Mouse (Mus musculus) midbrain, embryonic 11.5 days (tissue): Measurements from ENCODE around the gene Map1a. TPM values are rescaled to one million over a fixed set of nuclear protein-coding genes. Genes with fewer than 3 reads are reported as not detected.

Source experiments
- ATAC-seq: fragments of 200-750 bp; cut with Nextera tagmentation; 2 replicates; pipeline ENCODE4 v1.8.0; 2017; ENCODE audit warnings: moderate TSS enrichment, moderate library complexity; ENCODE audit not compliant: low FRiP score
- DNase-seq: peaks from one replicate; pipeline ENCODE4 v3.0.0; 2015; ENCODE audit warnings: low spot score; ENCODE audit errors: missing footprints
- H3K27ac ChIP-seq: fragments of 300-500 bp; sonication (generic); 2 replicates; pipeline ENCODE4 v1.5.1; 2014; ENCODE audit warnings: low read depth, low read length
- H3K27me3 ChIP-seq: fragments of 300-500 bp; sonication (generic); 2 replicates; pipeline ENCODE4 v1.6.1; 2014; ENCODE audit warnings: mild to moderate bottlenecking, low read length, moderate library complexity, mixed read lengths; ENCODE audit not compliant: control insufficient read depth, insufficient read depth
- H3K36me3 ChIP-seq: fragments of 300-500 bp; sonication (generic); 2 replicates; pipeline ENCODE4 v1.6.1; 2014; ENCODE audit warnings: mild to moderate bottlenecking, low read length, moderate library complexity, mixed read lengths; ENCODE audit not compliant: control insufficient read depth, insufficient read depth
- H3K4me1 ChIP-seq: fragments of 300-500 bp; sonication (generic); 2 replicates; pipeline ENCODE4 v1.6.1; 2014; ENCODE audit warnings: low read length; ENCODE audit not compliant: control insufficient read depth, insufficient read depth
- H3K4me2 ChIP-seq: fragments of 300-500 bp; sonication (generic); 2 replicates; pipeline ENCODE4 v1.6.1; 2014; ENCODE audit warnings: mild to moderate bottlenecking, moderate library complexity
- H3K4me3 ChIP-seq: fragments of 300-500 bp; sonication (generic); 2 replicates; pipeline ENCODE4 v1.5.1; 2014; ENCODE audit warnings: low read depth, low read length
- H3K9ac ChIP-seq: fragments of 300-500 bp; sonication (generic); 2 replicates; pipeline ENCODE4 v1.6.1; 2014; ENCODE audit warnings: low read length
- H3K9me3 ChIP-seq: fragments of 300-500 bp; sonication (generic); 2 replicates; pipeline ENCODE4 v1.6.1; 2016; ENCODE audit warnings: low read length; ENCODE audit not compliant: control insufficient read depth
- WGBS: fragments of 180-500 bp; shearing (Covaris S2); extraction: QIAGEN DNeasy Blood & Tissue Kit; methylation state at CpG from one replicate; pipeline ENCODE4 v1.1.7; 2014; 5-methylcytosine and 5-hydroxymethylcytosine counted together
- polyA plus RNA-seq: library from polyadenylated mRNA; unstranded; fragments of >200 nt; fragmentation: Nextera tagmentation; extraction: Ambion mirVana; gene quantifications from 2 replicates; pipeline ENCODE4 v1.2.1, GENCODE M21; 2014

The Map1a gene
- 11.2 and 14.3 TPM in 2 replicates for polyA plus RNA-seq

GRCm38 (mm10) chr2:121288901-121289729, at the start of gene Map1a:
Map1a (plus strand) TSS chr2:121289600.
- peaks cover 21% of the 10 kb centered on the region for H3K4me1 ChIP-seq
- no peaks in the 10 kb centered on the region for H3K36me3 ChIP-seq
- peak within 1 kb of the TSS; percentile 85 for H3K4me2 ChIP-seq
- peak; percentile 98 for ATAC-seq
- WGBS, result under 1% methylated on average over 48 of the region's 48 CpGs
- peak within 1 kb of the TSS; percentile 63 for H3K9ac ChIP-seq
- H3K4me3 ChIP-seq, result peak within 1 kb of the TSS; percentile 63
- no peaks in the 10 kb centered on the region for H3K9me3 ChIP-seq
- peak; percentile 99 for DNase-seq
- H3K27me3 ChIP-seq, result no peaks in the 10 kb centered on the region
- H3K27ac ChIP-seq, result peak within 1 kb of the TSS; percentile 20; the same call in 1 of the 2 replicates

GRCm38 (mm10) chr2:121244099-121244498, 45.3 kb upstream of the Map1a start:
- H3K9ac ChIP-seq, result no peak overlapping the region
- WGBS, result 93% methylated on average over 5 of the region's 5 CpGs
- H3K9me3 ChIP-seq, result no peaks in the 10 kb centered on the region
- DNase-seq (no peak), ATAC-seq (no peak)
- H3K4me2 ChIP-seq, result no peak overlapping the region
- no peaks in the 10 kb centered on the region for H3K4me1 ChIP-seq
- H3K27me3 ChIP-seq, result no peaks in the 10 kb centered on the region
- H3K27ac ChIP-seq, result no peak overlapping the region
- H3K36me3 ChIP-seq, result peaks cover 30% of the 10 kb centered on the region; the same call in 1 of the 2 replicates
- H3K4me3 ChIP-seq, result no peak overlapping the region

GRCm38 (mm10) chr2:121249758-121250157, 39.6 kb upstream of the Map1a start:
- no peak overlapping the region for H3K27ac ChIP-seq
- no peak overlapping the region for H3K4me3 ChIP-seq
- H3K4me2 ChIP-seq, result no peak overlapping the region
- H3K36me3 ChIP-seq, result peaks cover 51% of the 10 kb centered on the region
- WGBS, result 85% methylated on average over 2 of the region's 2 CpGs
- no peaks in the 10 kb centered on the region for H3K27me3 ChIP-seq
- DNase-seq (no peak), ATAC-seq (no peak)
- no peaks in the 10 kb centered on the region for H3K9me3 ChIP-seq
- no peak overlapping the region for H3K9ac ChIP-seq
- no peaks in the 10 kb centered on the region for H3K4me1 ChIP-seq

GRCm38 (mm10) chr2:121268446-121268845, 21.0 kb upstream of the Map1a start:
- no peak for DNase-seq
- H3K27me3 ChIP-seq, result no peaks in the 10 kb centered on the region
- H3K9me3 ChIP-seq, result no peaks in the 10 kb centered on the region
- no peak overlapping the region for H3K4me3 ChIP-seq
- no peak overlapping the region for H3K9ac ChIP-seq
- H3K4me2 ChIP-seq, result no peak overlapping the region
- 87% methylated on average over 8 of the region's 8 CpGs for WGBS
- peaks cover 8% of the 10 kb centered on the region for H3K36me3 ChIP-seq
- no peak for ATAC-seq
- H3K27ac ChIP-seq, result no peak overlapping the region
- peaks cover 22% of the 10 kb centered on the region for H3K4me1 ChIP-seq

GRCm38 (mm10) chr2:121270521-121271235, 18.7 kb upstream of the Map1a start:
- Histone ChIP-seq H3K4me1 (peaks cover 22% of the 10 kb centered on the region), H3K27ac (peak overlapping the region; percentile 90), H3K9ac (peak overlapping the region; percentile 85), H3K27me3 (no peaks in the 10 kb centered on the region), H3K4me2 (peak overlapping the region; percentile 71), H3K36me3 (peaks cover 8% of the 10 kb centered on the region), H3K9me3 (no peaks in the 10 kb centered on the region), H3K4me3 (peak overlapping the region; percentile 88)
- ATAC-seq, result peak; percentile 88
- 1% methylated on average over 35 of the region's 35 CpGs for WGBS
- DNase-seq, result no peak

- ATAC-seq (peak; percentile 99), DNase-seq (peak; percentile 99)
- H3K9ac ChIP-seq, result peak within 1 kb of the TSS; percentile 85
- H3K4me1 ChIP-seq, result peaks cover 22% of the 10 kb centered on the region
- peak within 1 kb of the TSS; percentile 71 for H3K4me2 ChIP-seq
- H3K27me3 ChIP-seq, result no peaks in the 10 kb centered on the region
- H3K9me3 ChIP-seq, result no peaks in the 10 kb centered on the region
- peaks cover 8% of the 10 kb centered on the region for H3K36me3 ChIP-seq
- peak within 1 kb of the TSS; percentile 88 for H3K4me3 ChIP-seq
- peak within 1 kb of the TSS; percentile 90 for H3K27ac ChIP-seq
- under 1% methylated on average over 37 of the region's 37 CpGs for WGBS
Measured at GRCm38 (mm10) chr2:121271236-121271927, 18.0 kb upstream of the Map1a start, which contains the start of gene Trp53bp1. Trp53bp1 (minus strand) TSS chr2:121271407.

- peak; percentile 38 for ATAC-seq
- Histone ChIP-seq H3K27ac (peak overlapping the region; percentile 81), H3K4me3 (peak overlapping the region; percentile 88), H3K9me3 (no peaks in the 10 kb centered on the region), H3K27me3 (no peaks in the 10 kb centered on the region), H3K4me2 (peak overlapping the region; percentile 55), H3K36me3 (peaks cover 8% of the 10 kb centered on the region), H3K9ac (peak overlapping the region; percentile 47; the same call in 1 of the 2 replicates), H3K4me1 (peaks cover 22% of the 10 kb centered on the region)
- no peak for DNase-seq
- WGBS, result 17% methylated on average over 4 of the region's 4 CpGs
Measured at GRCm38 (mm10) chr2:121271928-121272516, 17.4 kb upstream of the Map1a start.

- ATAC-seq (no peak), DNase-seq (no peak)
- no peak overlapping the region for H3K4me2 ChIP-seq
- H3K9ac ChIP-seq, result no peak overlapping the region
- WGBS, result 71% methylated on average over 2 of the region's 2 CpGs
- no peaks in the 10 kb centered on the region for H3K9me3 ChIP-seq
- no peaks in the 10 kb centered on the region for H3K27me3 ChIP-seq
- no peak overlapping the region for H3K27ac ChIP-seq
- H3K4me1 ChIP-seq, result peaks cover 18% of the 10 kb centered on the region
- H3K36me3 ChIP-seq, result no peaks in the 10 kb centered on the region
- no peak overlapping the region for H3K4me3 ChIP-seq
Measured at GRCm38 (mm10) chr2:121287850-121288249, 1.6 kb upstream of the Map1a start.
